Mouse (Mus musculus) urinary bladder, postnatal 0 days (tissue): ENCODE data around the gene Gm15217. TPM values are rescaled to one million over a fixed set of nuclear protein-coding genes. Genes with fewer than 3 reads are reported as not detected.

Source experiments
- polyA plus RNA-seq: library from polyadenylated mRNA; unstranded; fragments of >200 nt; fragmentation: Nextera tagmentation; extraction: Ambion mirVana; gene quantifications from 2 replicates; pipeline ENCODE4 v1.2.1, GENCODE M21; 2015

Gene Gm15217
- polyA plus RNA-seq, result 0.18 and 0.24 TPM in 2 replicates

GRCm38 (mm10) chr14:46379285-46379684, at the start of gene Gm15217:
TSS of gene Gm15217 (plus strand) at chr14:46379414.

GRCm38 (mm10) chr14:46390249-46390775, 11.1 kb downstream of the Gm15217 start, which contains the start of gene Bmp4:
TSS of gene Bmp4 (minus strand) at chr14:46390669.

Other genes with a start within 250 kb of the Gm15217 start
- gene Bmp4, start 11.3 kb downstream of the Gm15217 start, polyA plus RNA-seq, result 64.3 and 64.7 TPM in 2 replicates